Mouse (Mus musculus): ENCODE data around the gene Ddx20.

- TF ChIP-seq CTCF (IDR thresholded peaks at IDR 0.05) (no peak), POLR2A (IDR thresholded peaks at IDR 0.05; ENCODE audit: insufficient read depth, low read depth, low read length) (no peak), EP300 (IDR thresholded peaks at IDR 0.05; ENCODE audit: insufficient read depth, low read depth, low read length) (no peak)
These were observed 43.8 kb downstream of the Ddx20 start for GRCm38 (mm10) chr3:105643566-105643965.

All from heart, adult 2 months (tissue).